Mouse (Mus musculus): ENCODE results near the gene Tspan4. TPM values are rescaled to one million over a fixed set of nuclear protein-coding genes. Genes with fewer than 3 reads are reported as not detected.

Gene Tspan4
- total and polyA plus RNA-seq, 2 experiments from 2014 or later = 83.9 to 119 TPM

- Histone ChIP-seq H3K9me3 (ENCODE audit: low read length) (no peaks in the 10 kb centered on the region), H3K27me3 (ENCODE audit: insufficient read depth, low read length) (no peaks in the 10 kb centered on the region), H3K27ac (no peak overlapping the region), H3K4me2 (ENCODE audit: low read depth, low read length) (no peak overlapping the region), H3K36me3 (ENCODE audit: insufficient read depth, low read length) (peaks cover 10% of the 10 kb centered on the region), H3K4me1 (ENCODE audit: insufficient read depth, low read length) (no peaks in the 10 kb centered on the region), H3K9ac (replicated peaks; ENCODE audit: low read length) (no peak overlapping the region), H3K4me3 (ENCODE audit: low read length) (no peak overlapping the region)
- DNase-seq (ENCODE audit: low spot score) (no peak), ATAC-seq (no peak)
- TF ChIP-seq CTCF (IDR thresholded peaks at IDR 0.05; ENCODE audit: low read depth) = peak; percentile 36
- WGBS = 82% methylated on average over 2 of the region's 2 CpGs
Measured at GRCm38 (mm10) chr7:141491151-141491550, 16.1 kb downstream of the Tspan4 start.

DNA sequence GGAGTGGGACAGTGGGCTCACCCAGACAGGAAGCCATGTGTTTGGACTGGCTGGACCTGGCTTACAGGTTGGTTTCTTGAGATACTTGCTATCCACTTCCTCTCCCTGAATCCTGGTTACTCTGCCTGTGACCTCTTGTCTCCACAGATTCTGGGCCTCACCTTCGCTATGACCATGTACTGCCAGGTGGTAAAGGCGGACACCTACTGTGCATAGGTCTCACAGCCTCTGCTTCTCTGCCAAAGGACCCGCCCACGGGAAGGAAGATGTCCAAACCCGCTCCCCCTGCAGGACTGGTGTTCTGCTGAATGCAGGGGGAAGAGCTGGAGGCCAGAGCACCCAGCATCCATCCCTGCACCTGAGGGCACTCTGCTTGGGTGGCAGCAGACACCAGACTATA, 17.7 kb downstream of the Tspan4 start:
- Histone ChIP-seq H3K9ac (replicated peaks; ENCODE audit: low read length) (no peak overlapping the region), H3K4me1 (ENCODE audit: insufficient read depth, low read length) (no peaks in the 10 kb centered on the region), H3K27me3 (ENCODE audit: insufficient read depth, low read length) (no peaks in the 10 kb centered on the region), H3K36me3 (ENCODE audit: insufficient read depth, low read length) (peaks cover 10% of the 10 kb centered on the region), H3K9me3 (ENCODE audit: low read length) (no peaks in the 10 kb centered on the region), H3K27ac (no peak overlapping the region), H3K4me2 (ENCODE audit: low read depth, low read length) (no peak overlapping the region), H3K4me3 (ENCODE audit: low read length) (no peak overlapping the region)
- no peak for ATAC-seq
- TF ChIP-seq CTCF (IDR thresholded peaks at IDR 0.05; ENCODE audit: low read depth) = no peak
- WGBS = 88% methylated on average over 5 of the region's 5 CpGs
- DNase-seq (ENCODE audit: low spot score) = no peak

DNA sequence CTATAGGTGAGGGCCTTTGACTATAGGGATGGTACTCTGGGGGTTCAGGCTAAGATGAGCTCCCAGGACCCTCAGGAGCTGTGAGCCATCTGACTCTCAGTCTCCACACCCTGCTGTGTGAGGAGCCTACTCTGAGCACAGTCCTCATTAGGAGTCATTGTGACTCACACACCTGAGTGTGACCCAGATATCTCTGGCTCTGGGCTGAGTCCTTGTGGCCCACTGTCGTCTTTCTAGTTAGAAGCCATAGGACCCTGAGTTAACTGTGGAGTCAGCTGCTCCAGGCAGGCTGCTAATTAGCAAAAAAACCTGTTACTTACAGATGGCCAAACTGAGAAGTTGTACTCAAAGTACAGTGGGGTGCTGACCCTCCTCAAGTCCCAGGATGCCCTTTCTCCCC, 18.7 kb downstream of the Tspan4 start:
- TF ChIP-seq CTCF (IDR thresholded peaks at IDR 0.05; ENCODE audit: low read depth) = no peak
- Histone ChIP-seq H3K4me1 (ENCODE audit: insufficient read depth, low read length) (no peaks in the 10 kb centered on the region), H3K27ac (no peak overlapping the region), H3K27me3 (ENCODE audit: insufficient read depth, low read length) (no peaks in the 10 kb centered on the region), H3K4me2 (ENCODE audit: low read depth, low read length) (no peak overlapping the region), H3K36me3 (ENCODE audit: insufficient read depth, low read length) (peaks cover 10% of the 10 kb centered on the region), H3K4me3 (ENCODE audit: low read length) (no peak overlapping the region), H3K9ac (replicated peaks; ENCODE audit: low read length) (no peak overlapping the region), H3K9me3 (ENCODE audit: low read length) (no peaks in the 10 kb centered on the region)
- WGBS = 72% methylated on average over 1 of the region's 1 CpGs
- ATAC-seq (no peak), DNase-seq (ENCODE audit: low spot score) (no peak)

DNA sequence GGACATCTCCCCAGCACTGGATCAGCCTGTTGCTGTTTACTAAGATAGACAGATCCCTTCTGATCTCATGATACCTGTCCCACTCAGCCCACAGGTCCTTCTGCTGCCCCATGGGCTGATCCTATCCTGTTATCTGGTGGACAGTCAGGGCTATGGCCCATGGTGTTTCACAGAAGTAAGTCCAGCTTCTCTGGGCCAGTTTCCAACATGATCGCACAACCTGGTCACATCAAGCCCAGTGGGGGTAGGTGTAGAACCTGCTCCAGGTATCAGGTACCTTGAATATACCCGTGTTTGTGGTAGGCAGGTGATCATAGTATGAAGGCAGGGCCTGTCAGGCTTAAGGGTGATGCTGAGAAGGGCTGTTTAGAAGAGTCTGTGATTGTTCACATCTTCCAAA, 20.3 kb downstream of the Tspan4 start:
- Histone ChIP-seq H3K9me3 (ENCODE audit: low read length) (no peaks in the 10 kb centered on the region), H3K4me3 (ENCODE audit: low read length) (no peak overlapping the region), H3K27ac (no peak overlapping the region), H3K36me3 (ENCODE audit: insufficient read depth, low read length) (peaks cover 16% of the 10 kb centered on the region), H3K4me2 (ENCODE audit: low read depth, low read length) (no peak overlapping the region), H3K27me3 (ENCODE audit: insufficient read depth, low read length) (no peaks in the 10 kb centered on the region), H3K4me1 (ENCODE audit: insufficient read depth, low read length) (no peaks in the 10 kb centered on the region), H3K9ac (replicated peaks; ENCODE audit: low read length) (no peak overlapping the region)
- WGBS = 81% methylated on average over 2 of the region's 2 CpGs
- TF ChIP-seq CTCF (IDR thresholded peaks at IDR 0.05; ENCODE audit: low read depth) = no peak
- no peak for DNase-seq (ENCODE audit: low spot score)
- ATAC-seq = no peak

- Histone ChIP-seq H3K4me2 (ENCODE audit: low read depth, low read length) (no peak overlapping the region), H3K4me3 (ENCODE audit: low read length) (no peak overlapping the region), H3K9me3 (ENCODE audit: low read length) (no peaks in the 10 kb centered on the region), H3K27me3 (ENCODE audit: insufficient read depth, low read length) (no peaks in the 10 kb centered on the region), H3K36me3 (ENCODE audit: insufficient read depth, low read length) (peaks cover 16% of the 10 kb centered on the region), H3K27ac (no peak overlapping the region), H3K4me1 (ENCODE audit: insufficient read depth, low read length) (no peaks in the 10 kb centered on the region), H3K9ac (replicated peaks; ENCODE audit: low read length) (no peak overlapping the region)
- 75% methylated on average over 4 of the region's 4 CpGs for WGBS
- no peak for ATAC-seq
- DNase-seq (ENCODE audit: low spot score) = no peak
- no peak for TF ChIP-seq CTCF (IDR thresholded peaks at IDR 0.05; ENCODE audit: low read depth)
Measured at GRCm38 (mm10) chr7:141495940-141496339, 20.9 kb downstream of the Tspan4 start.

DNA sequence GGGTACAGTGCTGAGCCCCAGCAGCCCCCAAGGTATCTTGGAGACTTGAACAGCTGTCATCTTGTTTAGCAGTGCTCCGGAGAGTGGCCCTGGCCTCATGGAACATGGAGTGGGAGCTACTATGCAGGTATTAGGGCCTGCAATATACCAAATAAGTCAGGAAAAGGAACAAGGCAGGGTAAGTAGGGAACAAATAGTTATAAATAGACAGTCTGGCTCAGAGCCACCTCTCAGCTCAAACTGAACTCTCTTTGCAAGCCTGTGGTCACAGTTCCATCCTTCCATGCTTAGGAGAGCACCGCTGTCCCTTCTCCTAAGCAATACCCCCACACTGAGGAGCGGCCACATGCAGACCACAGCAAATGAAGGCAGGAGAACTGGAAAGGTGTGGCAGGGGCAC, 22.6 kb downstream of the Tspan4 start:
- no peaks in the 10 kb centered on the region for H3K9me3 ChIP-seq (ENCODE audit: low read length)
- WGBS = 97% methylated on average over 3 of the region's 3 CpGs
- ATAC-seq (no peak), DNase-seq (ENCODE audit: low spot score) (no peak)
- TF ChIP-seq CTCF (IDR thresholded peaks at IDR 0.05; ENCODE audit: low read depth) = no peak
- H3K4me1 ChIP-seq (ENCODE audit: insufficient read depth, low read length) = no peaks in the 10 kb centered on the region
- H3K4me2 ChIP-seq (ENCODE audit: low read depth, low read length) = no peak overlapping the region
- no peaks in the 10 kb centered on the region for H3K27me3 ChIP-seq (ENCODE audit: insufficient read depth, low read length)
- no peak overlapping the region for H3K9ac ChIP-seq (replicated peaks; ENCODE audit: low read length)
- no peak overlapping the region for H3K4me3 ChIP-seq (ENCODE audit: low read length)
- peaks cover 11% of the 10 kb centered on the region; the same call in 1 of the 2 replicates for H3K36me3 ChIP-seq (ENCODE audit: insufficient read depth, low read length)
- no peak overlapping the region for H3K27ac ChIP-seq

- DNase-seq (ENCODE audit: low spot score) (no peak), ATAC-seq (peak; percentile 69)
- TF ChIP-seq CTCF (IDR thresholded peaks at IDR 0.05; ENCODE audit: low read depth) = no peak
Measured at GRCm38 (mm10) chr7:141501820-141502555, 26.9 kb downstream of the Tspan4 start.

More at GRCm38 (mm10) chr7:141501820-141502555, 26.9 kb downstream of the Tspan4 start:
- Histone ChIP-seq H3K4me3 (ENCODE audit: low read length) (no peak overlapping the region), H3K27ac (no peak overlapping the region; the same call in 1 of the 2 replicates), H3K4me1 (ENCODE audit: insufficient read depth, low read length) (no peaks in the 10 kb centered on the region), H3K27me3 (ENCODE audit: insufficient read depth, low read length) (no peaks in the 10 kb centered on the region), H3K9me3 (ENCODE audit: low read length) (no peaks in the 10 kb centered on the region), H3K9ac (replicated peaks; ENCODE audit: low read length) (no peak overlapping the region), H3K36me3 (ENCODE audit: insufficient read depth, low read length) (peaks cover 10% of the 10 kb centered on the region; the same call in 1 of the 2 replicates), H3K4me2 (ENCODE audit: low read depth, low read length) (no peak overlapping the region)
- 75% methylated on average over 7 of the region's 7 CpGs for WGBS
